Mouse (Mus musculus) liver, adult (tissue): ENCODE measurements at regions not wholly inside any gene's neighbourhood (a gene's known extent, or its start where the extent isn't known, plus 50 kb on each side); places are given as distances from the start of the nearest gene placed in this dataset.

ENCODE experiments used
- GATA4 ChIP-seq: IDR thresholded peaks from 2 replicates; pipeline ENCODE4 v1.6.1; 2014; ENCODE audit warnings: mild to moderate bottlenecking, low read length; ENCODE audit not compliant: insufficient replicate concordance

- TF ChIP-seq GATA4, result no peak
These were observed 195.8 kb downstream of the Plpp3 start for GRCm38 (mm10) chr4:105352953-105353352.

DNA sequence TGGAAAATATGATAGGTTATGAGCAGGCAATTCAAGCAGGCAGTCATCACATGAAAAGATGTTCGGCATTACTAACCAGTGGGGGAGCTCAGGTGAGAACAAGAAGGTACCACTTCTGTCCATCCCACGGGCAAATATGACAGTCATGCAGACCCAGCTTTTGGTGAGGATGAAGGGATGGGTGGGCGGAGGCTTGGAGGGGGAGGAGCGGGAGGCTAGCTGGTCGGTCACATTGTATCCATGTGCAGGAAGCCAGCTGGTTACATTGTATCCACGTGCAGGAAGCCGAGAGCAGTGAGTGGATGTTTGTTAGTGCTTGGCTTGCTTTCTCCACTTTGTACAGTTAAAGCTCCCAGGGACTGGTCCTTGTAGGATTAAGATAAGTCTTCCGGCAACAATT, 196.9 kb downstream of the Plpp3 start:
- no peak for TF ChIP-seq GATA4

- TF ChIP-seq GATA4, result no peak
These were observed 199.5 kb downstream of the Plpp3 start for GRCm38 (mm10) chr4:105356616-105357015.

DNA sequence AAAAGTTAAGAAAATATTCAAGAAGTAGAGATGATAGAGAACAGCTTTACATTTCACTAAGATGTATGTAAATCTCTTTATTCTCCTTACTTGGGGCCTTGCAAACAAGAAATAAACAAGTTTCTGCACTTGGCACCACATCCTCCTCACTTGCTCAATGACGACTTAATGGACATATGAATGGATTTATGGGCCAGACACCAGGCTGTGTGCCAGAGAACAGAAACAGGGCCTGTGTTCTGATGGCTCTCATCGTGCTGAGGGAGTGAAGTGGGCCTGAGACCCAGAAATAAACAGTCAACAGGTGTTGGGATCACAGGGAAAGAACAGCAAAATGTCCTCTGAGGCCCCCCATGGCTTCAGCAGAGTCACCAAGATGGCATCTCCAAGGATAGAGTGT, 201.6 kb downstream of the Plpp3 start:
- TF ChIP-seq GATA4, result no peak

DNA sequence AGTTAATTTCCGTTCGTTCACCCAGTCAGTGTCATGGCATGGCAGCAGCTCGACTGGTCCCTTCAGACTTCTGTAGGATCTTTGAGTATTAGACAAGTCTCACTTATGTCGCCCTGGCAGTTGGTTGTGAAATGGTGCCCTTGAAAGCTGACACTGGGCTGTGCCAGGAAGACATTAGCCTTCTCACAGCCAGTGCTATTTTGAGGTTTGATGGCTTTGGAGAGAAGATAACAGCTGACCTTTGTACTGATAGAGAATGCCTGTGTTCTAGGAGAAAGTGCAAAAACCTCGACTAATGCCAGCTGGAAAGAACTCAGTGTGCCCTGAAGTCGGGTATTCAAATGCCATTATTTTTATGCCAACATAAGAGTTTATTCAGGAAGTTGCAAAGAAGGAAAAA, 207.3 kb downstream of the Plpp3 start:
- TF ChIP-seq GATA4, result peak; percentile 95

GRCm38 (mm10) chr4:105365076-105365475, 207.9 kb downstream of the Plpp3 start:
- no peak for TF ChIP-seq GATA4

GRCm38 (mm10) chr4:105376591-105376990, 219.4 kb downstream of the Plpp3 start:
- no peak for TF ChIP-seq GATA4

GRCm38 (mm10) chr4:105377469-105378187, 220.5 kb downstream of the Plpp3 start:
- TF ChIP-seq GATA4, result no peak

GRCm38 (mm10) chr4:105384826-105385225, 227.7 kb downstream of the Plpp3 start:
- TF ChIP-seq GATA4, result no peak; the same call in 1 of the 2 replicates

DNA sequence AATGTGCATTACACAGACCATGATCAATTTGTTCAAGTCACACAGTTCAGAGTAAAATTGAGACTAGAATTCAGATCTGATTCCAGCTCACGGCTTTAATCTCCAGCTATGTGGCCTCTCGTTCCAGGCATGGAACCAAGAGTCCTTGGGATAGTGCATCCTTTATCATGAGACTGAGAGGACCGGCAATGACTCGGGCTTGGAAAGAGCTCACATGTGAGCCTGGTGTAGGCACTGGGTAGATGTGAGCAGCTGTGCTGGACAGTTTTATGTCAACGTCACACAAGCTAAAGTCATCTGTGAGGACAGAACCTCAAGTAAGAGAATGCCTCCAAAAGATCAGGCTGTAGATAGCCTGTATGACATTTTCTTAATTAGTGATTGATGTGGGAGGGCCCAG, 228.3 kb downstream of the Plpp3 start:
- TF ChIP-seq GATA4, result no peak

GRCm38 (mm10) chr4:105390378-105390777, 233.2 kb downstream of the Plpp3 start:
- TF ChIP-seq GATA4, result no peak

GRCm38 (mm10) chr4:105394366-105394765, 237.2 kb downstream of the Plpp3 start:
- no peak for TF ChIP-seq GATA4

DNA sequence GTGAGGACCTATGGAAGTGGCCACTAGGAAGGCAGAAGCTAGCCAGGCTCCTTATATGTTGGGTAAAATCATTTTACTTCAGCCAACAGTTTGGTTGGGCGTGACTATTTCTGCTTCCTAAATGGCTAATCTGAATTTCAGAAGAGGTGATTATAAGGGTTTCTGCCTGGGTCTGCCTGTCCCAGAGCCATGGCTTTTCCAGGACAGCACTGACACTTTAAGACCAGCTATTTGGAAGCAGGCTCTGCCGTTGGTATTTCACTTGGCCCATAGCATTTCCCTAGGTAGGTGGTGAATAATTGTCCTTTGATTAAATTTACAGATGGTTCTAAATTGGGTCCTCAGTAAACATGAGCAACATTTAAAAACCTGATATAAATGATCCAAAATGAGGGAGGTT, 240.3 kb downstream of the Plpp3 start:
- no peak for TF ChIP-seq GATA4

DNA sequence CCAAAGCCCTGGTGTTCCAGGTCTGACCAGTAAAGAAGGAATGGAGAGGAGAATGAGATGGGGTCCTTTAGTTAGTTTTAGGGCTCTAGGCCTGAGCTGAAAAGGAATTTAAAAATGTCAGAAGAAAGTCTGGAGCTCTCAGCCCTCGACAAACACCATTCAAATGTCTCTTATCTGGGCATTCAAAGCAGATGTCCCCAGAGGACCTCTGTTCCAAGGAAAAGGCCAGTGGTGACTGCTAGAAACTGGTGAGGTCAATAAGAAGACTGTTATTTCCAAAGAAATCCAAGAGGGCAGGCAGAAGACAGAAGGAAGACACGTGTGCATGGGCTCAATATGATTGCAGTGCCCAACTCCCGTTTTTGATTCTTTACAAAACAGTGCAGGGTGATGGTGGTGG, 244.9 kb downstream of the Plpp3 start:
- TF ChIP-seq GATA4, result no peak

GRCm38 (mm10) chr4:105403169-105403568, 246.0 kb downstream of the Plpp3 start:
- no peak for TF ChIP-seq GATA4

- no peak for TF ChIP-seq GATA4
These were observed 246.5 kb downstream of the Plpp3 start for GRCm38 (mm10) chr4:105403686-105404085.

GRCm38 (mm10) chr4:105405728-105406127, 248.6 kb downstream of the Plpp3 start:
- TF ChIP-seq GATA4, result no peak
